Mouse (Mus musculus): ENCODE measurements around the gene Cryga.
"Not testable (repeated sequence)": the region's sequence is repeated elsewhere in the genome, so short reads cannot be mapped to it uniquely, and the experiment has no call there.

The Cryga gene

GRCm38 (mm10) chr1:65090370-65090769 lies 12.8 kb downstream of the Cryga start:
- DNase-seq, result no peak

- no peak for DNase-seq
Observed at GRCm38 (mm10) chr1:65088567-65089356, 14.4 kb downstream of the Cryga start.

- no peak for DNase-seq
Observed at GRCm38 (mm10) chr1:65082188-65082587, 21.0 kb downstream of the Cryga start, which contains the start of gene Crygb. TSS of gene Crygb (minus strand) at chr1:65082288.

GRCm38 (mm10) chr1:65075607-65076006 lies 27.6 kb downstream of the Cryga start:
- no peak for DNase-seq

GRCm38 (mm10) chr1:65073589-65073988 lies 29.6 kb downstream of the Cryga start, which contains the start of gene Crygc:
TSS of gene Crygc (minus strand) at chr1:65073689.
- no peak for DNase-seq

GRCm38 (mm10) chr1:65067842-65068241 lies 35.3 kb downstream of the Cryga start:
- no peak for DNase-seq

- no peak for DNase-seq
Observed at GRCm38 (mm10) chr1:65064201-65064600, 39.0 kb downstream of the Cryga start.

- no peak for DNase-seq
Observed at GRCm38 (mm10) chr1:65063352-65063751, 39.8 kb downstream of the Cryga start, which contains the start of gene Crygd. TSS of gene Crygd (minus strand) at chr1:65063452.

GRCm38 (mm10) chr1:65052140-65052539 lies 51.0 kb downstream of the Cryga start:
- DNase-seq, result no peak

- DNase-seq, result no peak
Observed at GRCm38 (mm10) chr1:65051696-65052095, 51.5 kb downstream of the Cryga start.

- not testable (repeated sequence) for DNase-seq
Observed at GRCm38 (mm10) chr1:65050952-65051351, 52.2 kb downstream of the Cryga start, which contains the start of gene Cryge. TSS of gene Cryge (minus strand) at chr1:65051149.
